In the genomic region with DNA sequence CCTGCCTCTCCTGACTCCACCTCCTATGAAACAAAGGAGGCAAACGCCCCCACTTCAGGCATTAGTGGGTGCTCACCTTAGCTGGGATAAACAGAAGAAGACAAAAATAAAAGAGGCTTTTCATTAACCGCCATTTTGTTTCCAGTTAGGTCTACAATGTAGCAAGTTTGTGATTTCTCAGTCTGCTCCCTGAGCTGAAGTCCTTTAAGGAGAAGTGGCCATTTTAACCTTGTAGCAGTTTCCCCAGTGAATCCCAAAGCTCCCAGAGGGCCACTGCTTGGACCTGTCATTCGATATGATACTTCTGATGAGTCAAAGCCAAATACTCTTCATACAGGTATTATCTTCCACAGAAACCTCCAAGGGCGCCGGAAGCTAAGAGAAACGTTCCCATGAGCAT, we compare ENCODE assay signal across 17 mouse cellular contexts.
"Had no signal": no experiment of that assay in that cellular context is flagged by ENCODE, and none has a peak within 500 bp of the region (broad histone marks: within the 10 kb centered on the region; RNA-seq: fewer than 3 reads in every experiment).

No protein-coding gene starts in this region.

- H3K27ac ChIP-seq: lung, embryonic 15.5 days; macrophage; midbrain, embryonic 13.5 days; midbrain, embryonic 15.5 days; neural tube, embryonic 12.5 days; stomach, embryonic 15.5 days; stomach, postnatal 0 days had no signal

- H3K4me1 ChIP-seq: lung, embryonic 15.5 days; megakaryocyte, embryonic 14.5 days; midbrain, embryonic 13.5 days; midbrain, embryonic 15.5 days; neural tube, embryonic 12.5 days; stomach, embryonic 15.5 days had no signal

- H3K36me3 ChIP-seq: stomach, embryonic 15.5 days had no signal

- H3K27me3 ChIP-seq: lung, embryonic 15.5 days; midbrain, embryonic 13.5 days; midbrain, embryonic 15.5 days; neural tube, embryonic 12.5 days; stomach, embryonic 15.5 days had no signal

- H3K4me2 ChIP-seq: lung, embryonic 15.5 days; midbrain, embryonic 13.5 days; midbrain, embryonic 15.5 days; neural tube, embryonic 12.5 days; stomach, embryonic 15.5 days had no signal

- H3K4me3 ChIP-seq: lung, embryonic 15.5 days; megakaryocyte, embryonic 14.5 days; midbrain, embryonic 13.5 days; midbrain, embryonic 15.5 days; neural tube, embryonic 12.5 days; stomach, embryonic 15.5 days had no signal

- H3K9me3 ChIP-seq: lung, embryonic 15.5 days; megakaryocyte, embryonic 14.5 days; midbrain, embryonic 13.5 days; midbrain, embryonic 15.5 days; neural tube, embryonic 12.5 days; stomach, embryonic 15.5 days had no signal

- DNase-seq: liver, postnatal 0 days; lung, adult 2 months; lung, postnatal 14 days; lung, postnatal 36 days; right cerebral cortex, postnatal 14 days; thymus, adult 2 months; thymus, postnatal 25 days; thymus, postnatal 4 days had no signal

- H3K9ac ChIP-seq: liver, postnatal 0 days; lung, embryonic 15.5 days; midbrain, embryonic 13.5 days; midbrain, embryonic 15.5 days; neural tube, embryonic 12.5 days; stomach, embryonic 15.5 days had no signal

- ATAC-seq: liver, postnatal 0 days; lung, postnatal 0 days; midbrain, embryonic 13.5 days; midbrain, embryonic 15.5 days had no signal
